Mouse (Mus musculus): ENCODE results near the gene Pank3. TPM values are rescaled to one million over a fixed set of nuclear protein-coding genes. Genes with fewer than 3 reads are reported as not detected.

Pank3 gene
- polyA plus RNA-seq (2012; rRNA removed), result 21.2 and 21.6 TPM in 2 replicates

GRCm38 (mm10) chr11:35769188-35769745 is at the start of gene Pank3:
TSS of gene Pank3 (plus strand) at chr11:35769484.
- TF ChIP-seq CTCF (IDR thresholded peaks at IDR 0.05; ENCODE audit: extremely low read depth, insufficient read depth, low read length), result no peak
- peak; percentile 74 for TF ChIP-seq POLR2A (IDR thresholded peaks at IDR 0.05; ENCODE audit: extremely low read depth, insufficient read depth, low read length)
- peak within 1 kb of the TSS; percentile 66 for H3K27ac ChIP-seq (ENCODE audit: insufficient read depth, low read length)
- peaks cover 7% of the 10 kb centered on the region for H3K4me1 ChIP-seq (ENCODE audit: control insufficient read depth, insufficient read depth, low read length)
- peak within 1 kb of the TSS; percentile 63 for H3K4me3 ChIP-seq (ENCODE audit: insufficient read depth, low read length)

GRCm38 (mm10) chr11:35723876-35724275 is 45.4 kb upstream of the Pank3 start:
- TF ChIP-seq POLR2A (IDR thresholded peaks at IDR 0.05; ENCODE audit: extremely low read depth, insufficient read depth, low read length) (no peak), CTCF (IDR thresholded peaks at IDR 0.05; ENCODE audit: extremely low read depth, insufficient read depth, low read length) (no peak)
- Histone ChIP-seq H3K27ac (ENCODE audit: insufficient read depth, low read length) (no peak overlapping the region), H3K4me3 (ENCODE audit: insufficient read depth, low read length) (no peak overlapping the region), H3K4me1 (ENCODE audit: control insufficient read depth, insufficient read depth, low read length) (no peaks in the 10 kb centered on the region)

GRCm38 (mm10) chr11:35726341-35726846 is 42.9 kb upstream of the Pank3 start:
- TF ChIP-seq POLR2A (IDR thresholded peaks at IDR 0.05; ENCODE audit: extremely low read depth, insufficient read depth, low read length) (no peak), CTCF (IDR thresholded peaks at IDR 0.05; ENCODE audit: extremely low read depth, insufficient read depth, low read length) (no peak)
- Histone ChIP-seq H3K4me3 (ENCODE audit: insufficient read depth, low read length) (no peak overlapping the region), H3K27ac (ENCODE audit: insufficient read depth, low read length) (no peak overlapping the region), H3K4me1 (ENCODE audit: control insufficient read depth, insufficient read depth, low read length) (no peaks in the 10 kb centered on the region)

GRCm38 (mm10) chr11:35728200-35728599 is 41.1 kb upstream of the Pank3 start:
- no peak overlapping the region for H3K4me3 ChIP-seq (ENCODE audit: insufficient read depth, low read length)
- TF ChIP-seq POLR2A (IDR thresholded peaks at IDR 0.05; ENCODE audit: extremely low read depth, insufficient read depth, low read length), result no peak
- no peak for TF ChIP-seq CTCF (IDR thresholded peaks at IDR 0.05; ENCODE audit: extremely low read depth, insufficient read depth, low read length)
- H3K4me1 ChIP-seq (ENCODE audit: control insufficient read depth, insufficient read depth, low read length), result no peaks in the 10 kb centered on the region
- H3K27ac ChIP-seq (ENCODE audit: insufficient read depth, low read length), result no peak overlapping the region

GRCm38 (mm10) chr11:35729186-35729585 is 40.1 kb upstream of the Pank3 start:
- Histone ChIP-seq H3K27ac (ENCODE audit: insufficient read depth, low read length) (no peak overlapping the region), H3K4me1 (ENCODE audit: control insufficient read depth, insufficient read depth, low read length) (no peaks in the 10 kb centered on the region), H3K4me3 (ENCODE audit: insufficient read depth, low read length) (no peak overlapping the region)
- no peak for TF ChIP-seq CTCF (IDR thresholded peaks at IDR 0.05; ENCODE audit: extremely low read depth, insufficient read depth, low read length)
- no peak for TF ChIP-seq POLR2A (IDR thresholded peaks at IDR 0.05; ENCODE audit: extremely low read depth, insufficient read depth, low read length)

- H3K27ac ChIP-seq (ENCODE audit: insufficient read depth, low read length), result no peak overlapping the region
- no peaks in the 10 kb centered on the region for H3K4me1 ChIP-seq (ENCODE audit: control insufficient read depth, insufficient read depth, low read length)
- no peak overlapping the region for H3K4me3 ChIP-seq (ENCODE audit: insufficient read depth, low read length)
- no peak for TF ChIP-seq CTCF (IDR thresholded peaks at IDR 0.05; ENCODE audit: extremely low read depth, insufficient read depth, low read length)
- no peak for TF ChIP-seq POLR2A (IDR thresholded peaks at IDR 0.05; ENCODE audit: extremely low read depth, insufficient read depth, low read length)
These were observed 36.9 kb upstream of the Pank3 start for GRCm38 (mm10) chr11:35732366-35732765.

- Histone ChIP-seq H3K4me1 (ENCODE audit: control insufficient read depth, insufficient read depth, low read length) (no peaks in the 10 kb centered on the region), H3K4me3 (ENCODE audit: insufficient read depth, low read length) (no peak overlapping the region), H3K27ac (ENCODE audit: insufficient read depth, low read length) (no peak overlapping the region)
- TF ChIP-seq CTCF (IDR thresholded peaks at IDR 0.05; ENCODE audit: extremely low read depth, insufficient read depth, low read length) (0 out of 2 replicates have a peak, but pooled peaks have one; percentile 4), POLR2A (IDR thresholded peaks at IDR 0.05; ENCODE audit: extremely low read depth, insufficient read depth, low read length) (no peak)
These were observed 32.5 kb upstream of the Pank3 start for GRCm38 (mm10) chr11:35736817-35737216.

GRCm38 (mm10) chr11:35737262-35737661 is 32.0 kb upstream of the Pank3 start:
- H3K27ac ChIP-seq (ENCODE audit: insufficient read depth, low read length), result no peak overlapping the region
- H3K4me1 ChIP-seq (ENCODE audit: control insufficient read depth, insufficient read depth, low read length), result no peaks in the 10 kb centered on the region
- no peak for TF ChIP-seq CTCF (IDR thresholded peaks at IDR 0.05; ENCODE audit: extremely low read depth, insufficient read depth, low read length)
- no peak for TF ChIP-seq POLR2A (IDR thresholded peaks at IDR 0.05; ENCODE audit: extremely low read depth, insufficient read depth, low read length)
- H3K4me3 ChIP-seq (ENCODE audit: insufficient read depth, low read length), result no peak overlapping the region

- Histone ChIP-seq H3K4me3 (ENCODE audit: insufficient read depth, low read length) (no peak overlapping the region), H3K4me1 (ENCODE audit: control insufficient read depth, insufficient read depth, low read length) (no peaks in the 10 kb centered on the region), H3K27ac (ENCODE audit: insufficient read depth, low read length) (no peak overlapping the region)
- TF ChIP-seq CTCF (IDR thresholded peaks at IDR 0.05; ENCODE audit: extremely low read depth, insufficient read depth, low read length) (no peak), POLR2A (IDR thresholded peaks at IDR 0.05; ENCODE audit: extremely low read depth, insufficient read depth, low read length) (no peak)
These were observed 31.2 kb upstream of the Pank3 start for GRCm38 (mm10) chr11:35738102-35738501.

GRCm38 (mm10) chr11:35743586-35743985 is 25.7 kb upstream of the Pank3 start:
- Histone ChIP-seq H3K4me1 (ENCODE audit: control insufficient read depth, insufficient read depth, low read length) (no peaks in the 10 kb centered on the region), H3K4me3 (ENCODE audit: insufficient read depth, low read length) (no peak overlapping the region), H3K27ac (ENCODE audit: insufficient read depth, low read length) (no peak overlapping the region)
- no peak for TF ChIP-seq POLR2A (IDR thresholded peaks at IDR 0.05; ENCODE audit: extremely low read depth, insufficient read depth, low read length)
- no peak for TF ChIP-seq CTCF (IDR thresholded peaks at IDR 0.05; ENCODE audit: extremely low read depth, insufficient read depth, low read length)
